Mouse (Mus musculus): ENCODE data around the gene Gm11565.
"Not testable (repeated sequence)": the region's sequence is repeated elsewhere in the genome, so short reads cannot be mapped to it uniquely, and the experiment has no call there.

Gm11565 gene

GRCm38 (mm10) chr11:99914451-99914850 is at the start of gene Gm11565:
TSS of gene Gm11565 (plus strand) at chr11:99914751.
- no peak for DNase-seq (ENCODE audit: low read depth)

- not testable (repeated sequence) for DNase-seq (ENCODE audit: low read depth)
These were observed 41.5 kb upstream of the Gm11565 start, which contains the start of gene Krtap9-1 for GRCm38 (mm10) chr11:99873089-99873488. TSS of gene Krtap9-1 (plus strand) at chr11:99873389.

- DNase-seq (ENCODE audit: low read depth): not testable (repeated sequence)
These were observed 35.7 kb upstream of the Gm11565 start, which contains the start of gene Gm11567 for GRCm38 (mm10) chr11:99878887-99879286. TSS of gene Gm11567 (plus strand) at chr11:99879187.

- no peak for DNase-seq (ENCODE audit: low read depth)
These were observed 6.9 kb upstream of the Gm11565 start, which contains the start of gene Krtap31-1 for GRCm38 (mm10) chr11:99907620-99908019. TSS of gene Krtap31-1 (plus strand) at chr11:99907920.

- no peak for DNase-seq (ENCODE audit: low read depth)
These were observed 21.4 kb downstream of the Gm11565 start, which contains the start of gene Krtap31-2 for GRCm38 (mm10) chr11:99935991-99936390. TSS of gene Krtap31-2 (plus strand) at chr11:99936291.

- DNase-seq (ENCODE audit: low read depth): no peak
These were observed 23.3 kb downstream of the Gm11565 start for GRCm38 (mm10) chr11:99937751-99938264.

GRCm38 (mm10) chr11:99948175-99948574 is 33.6 kb downstream of the Gm11565 start, which contains the start of gene Krtap9-5:
TSS of gene Krtap9-5 (plus strand) at chr11:99948475.
- DNase-seq (ENCODE audit: low read depth): no peak

- peak; percentile 2 for DNase-seq (ENCODE audit: low read depth)
These were observed 49.7 kb downstream of the Gm11565 start for GRCm38 (mm10) chr11:99964213-99964612.
